Mouse (Mus musculus): ENCODE results near the gene Ap1s3. TPM values are rescaled to one million over a fixed set of nuclear protein-coding genes. Genes with fewer than 3 reads are reported as not detected.

The Ap1s3 gene
- 1.3 TPM for polyA plus RNA-seq (2014; fragmentation: Illumina TruSeq; extraction: RNeasy Lipid Tissue Mini Kit (QIAGEN cat#74804); ENCODE audit: low read depth, low replicate concordance)

GRCm38 (mm10) chr1:79671543-79672337 lies at the start of gene Ap1s3:
Gene Ap1s3, minus strand, starts transcription at chr1:79671972.

Other genes starting within 250 kb of the Ap1s3 start
- gene Scg2, start 231.9 kb downstream of the Ap1s3 start, polyA plus RNA-seq (2014; fragmentation: Illumina TruSeq; extraction: RNeasy Lipid Tissue Mini Kit (QIAGEN cat#74804); ENCODE audit: low read depth, low replicate concordance), result not detected
- 71.7 TPM for gene Mrpl44, start 104.0 kb upstream of the Ap1s3 start, polyA plus RNA-seq (2014; fragmentation: Illumina TruSeq; extraction: RNeasy Lipid Tissue Mini Kit (QIAGEN cat#74804); ENCODE audit: low read depth, low replicate concordance)
- gene Wdfy1, start 104.2 kb upstream of the Ap1s3 start, polyA plus RNA-seq (2014; fragmentation: Illumina TruSeq; extraction: RNeasy Lipid Tissue Mini Kit (QIAGEN cat#74804); ENCODE audit: low read depth, low replicate concordance), result 7.3 TPM
- gene Serpine2, start 189.2 kb upstream of the Ap1s3 start, polyA plus RNA-seq (2014; fragmentation: Illumina TruSeq; extraction: RNeasy Lipid Tissue Mini Kit (QIAGEN cat#74804); ENCODE audit: low read depth, low replicate concordance), result 30.6 TPM

All from heart, adult 10 weeks (tissue).